Mouse (Mus musculus) kidney, postnatal 0 days (tissue): ENCODE data around the gene Ccl24. TPM values are rescaled to one million over a fixed set of nuclear protein-coding genes. Genes with fewer than 3 reads are reported as not detected.

Source experiments
- ATAC-seq: fragments of 200-750 bp; cut with Nextera tagmentation; replicated peaks from 2 replicates; pipeline ENCODE4 v1.8.0; 2017; ENCODE audit warnings: low read depth, moderate number of reproducible peaks, moderate TSS enrichment, moderate library complexity; ENCODE audit not compliant: low FRiP score
- DNase-seq: peaks from one replicate; pipeline ENCODE4 v3.0.0-alpha.2; 2016; ENCODE audit warnings: low spot score
- H3K27ac ChIP-seq: fragments of 300-500 bp; sonication (generic); 2 replicates; pipeline ENCODE4 v1.5.1; 2014; ENCODE audit warnings: mild to moderate bottlenecking
- H3K27me3 ChIP-seq: fragments of 300-500 bp; sonication (generic); 2 replicates; pipeline ENCODE4 v1.6.1; 2014; ENCODE audit warnings: low read length, mixed read lengths; ENCODE audit not compliant: insufficient read depth
- H3K36me3 ChIP-seq: fragments of 300-500 bp; sonication (generic); 2 replicates; pipeline ENCODE4 v1.6.1; 2014; ENCODE audit warnings: low read length, mixed read lengths; ENCODE audit not compliant: insufficient read depth
- H3K4me1 ChIP-seq: fragments of 300-500 bp; sonication (generic); replicated peaks from 2 replicates; pipeline ENCODE4 v1.6.1; 2014; ENCODE audit warnings: antibody characterized with exemption, low read length, mixed read lengths; ENCODE audit not compliant: insufficient read depth
- H3K4me2 ChIP-seq: fragments of 300-500 bp; sonication (generic); 2 replicates; pipeline ENCODE4 v1.6.1; 2014; ENCODE audit warnings: mild to moderate bottlenecking, low read length, moderate library complexity, mixed read lengths
- H3K4me3 ChIP-seq: fragments of 300-500 bp; sonication (generic); replicated peaks from 2 replicates; pipeline ENCODE4 v1.5.1; 2014; ENCODE audit warnings: low read depth, low read length
- H3K9ac ChIP-seq: fragments of 300-500 bp; sonication (generic); 2 replicates; pipeline ENCODE4 v1.6.1; 2014; ENCODE audit warnings: low read depth, low read length
- H3K9me3 ChIP-seq: fragments of 300-500 bp; sonication (generic); replicated peaks from 2 replicates; pipeline ENCODE4 v1.6.1; 2016; ENCODE audit warnings: low read length, inconsistent platforms, mixed read lengths
- CTCF ChIP-seq: IDR thresholded peaks from 2 replicates; pipeline ENCODE4 v1.5.1; 2016; ENCODE audit warnings: antibody characterized with exemption, low read depth, mild to moderate bottlenecking, moderate library complexity
- WGBS: fragments of 180-500 bp; shearing (Covaris S2); extraction: QIAGEN DNeasy Blood & Tissue Kit; methylation state at CpG from one replicate; pipeline ENCODE4 v1.1.7; 2014; 5-methylcytosine and 5-hydroxymethylcytosine counted together
- polyA plus RNA-seq: library from polyadenylated mRNA; unstranded; fragments of >200 nt; fragmentation: Nextera tagmentation; extraction: Ambion mirVana; gene quantifications from 2 replicates; pipeline ENCODE4 v1.2.1, GENCODE M21; 2015

The Ccl24 gene
- polyA plus RNA-seq, 1 experiment from 2014 or later, result 1.1 TPM

GRCm38 (mm10) chr5:135568698-135569097 is 4.2 kb downstream of the Ccl24 start:
- WGBS, result 48% methylated on average over 6 of the region's 6 CpGs
- ATAC-seq, result no peak
- no peaks in the 10 kb centered on the region for H3K36me3 ChIP-seq
- no peak overlapping the region for H3K4me2 ChIP-seq
- H3K27me3 ChIP-seq, result no peaks in the 10 kb centered on the region
- no peak for DNase-seq
- H3K9ac ChIP-seq, result no peak overlapping the region
- H3K4me1 ChIP-seq, result no peaks in the 10 kb centered on the region
- no peaks in the 10 kb centered on the region for H3K9me3 ChIP-seq
- no peak overlapping the region for H3K27ac ChIP-seq
- H3K4me3 ChIP-seq, result no peak overlapping the region
- no peak for TF ChIP-seq CTCF

GRCm38 (mm10) chr5:135567556-135568265 is 5.1 kb downstream of the Ccl24 start:
- 91% methylated on average over 6 of the region's 6 CpGs for WGBS
- no peaks in the 10 kb centered on the region for H3K27me3 ChIP-seq
- no peaks in the 10 kb centered on the region for H3K9me3 ChIP-seq
- no peak for ATAC-seq
- no peaks in the 10 kb centered on the region for H3K36me3 ChIP-seq
- no peak overlapping the region for H3K27ac ChIP-seq
- no peak for TF ChIP-seq CTCF
- no peaks in the 10 kb centered on the region for H3K4me1 ChIP-seq
- H3K4me3 ChIP-seq, result no peak overlapping the region
- no peak overlapping the region for H3K9ac ChIP-seq
- no peak overlapping the region for H3K4me2 ChIP-seq
- DNase-seq, result no peak

DNA sequence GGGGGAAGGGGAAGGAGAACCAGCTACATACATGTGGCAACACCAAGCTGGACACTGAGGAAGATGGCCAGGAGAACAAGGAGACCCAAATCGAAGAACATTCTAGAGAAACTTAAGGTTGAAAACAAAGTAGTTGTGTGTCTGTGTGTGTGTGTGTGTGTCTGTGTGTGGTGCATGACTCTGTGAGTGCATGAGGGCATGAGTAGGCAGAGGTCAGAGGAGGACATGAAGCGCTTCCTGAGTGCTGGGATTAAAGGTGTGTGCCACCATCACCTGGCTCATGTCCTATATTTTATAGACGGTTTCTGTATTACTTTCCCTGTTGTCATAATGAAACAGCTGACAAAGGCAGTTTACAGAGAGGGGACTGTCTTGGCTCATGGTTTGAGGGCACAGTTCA is 9.4 kb downstream of the Ccl24 start, which contains the start of gene Ccl26:
Gene Ccl26 (minus strand): TSS at position 101 of the 400 bp plus-strand sequence.
- no peak for ATAC-seq
- Histone ChIP-seq H3K9me3 (no peaks in the 10 kb centered on the region), H3K4me3 (no peak within 1 kb of the TSS), H3K4me2 (no peak within 1 kb of the TSS), H3K36me3 (no peaks in the 10 kb centered on the region), H3K4me1 (no peaks in the 10 kb centered on the region), H3K9ac (no peak within 1 kb of the TSS), H3K27me3 (no peaks in the 10 kb centered on the region), H3K27ac (no peak within 1 kb of the TSS)
- WGBS, result 83% methylated on average over 3 of the region's 3 CpGs
- DNase-seq, result no peak
- no peak for TF ChIP-seq CTCF

GRCm38 (mm10) chr5:135557671-135558070 is 15.2 kb downstream of the Ccl24 start:
- no peak overlapping the region for H3K9ac ChIP-seq
- no peak overlapping the region for H3K27ac ChIP-seq
- ATAC-seq (no peak), DNase-seq (no peak)
- no peaks in the 10 kb centered on the region for H3K36me3 ChIP-seq
- no peaks in the 10 kb centered on the region for H3K4me1 ChIP-seq
- no peaks in the 10 kb centered on the region for H3K27me3 ChIP-seq
- TF ChIP-seq CTCF, result no peak
- H3K4me2 ChIP-seq, result no peak overlapping the region
- H3K9me3 ChIP-seq, result no peaks in the 10 kb centered on the region
- H3K4me3 ChIP-seq, result no peak overlapping the region
- 75% methylated on average over 3 of the region's 3 CpGs for WGBS

GRCm38 (mm10) chr5:135557051-135557450 is 15.8 kb downstream of the Ccl24 start:
- Histone ChIP-seq H3K36me3 (no peaks in the 10 kb centered on the region), H3K4me1 (no peaks in the 10 kb centered on the region), H3K4me3 (no peak overlapping the region), H3K9me3 (no peaks in the 10 kb centered on the region), H3K4me2 (no peak overlapping the region), H3K9ac (no peak overlapping the region), H3K27ac (no peak overlapping the region), H3K27me3 (no peaks in the 10 kb centered on the region)
- DNase-seq (no peak), ATAC-seq (no peak)
- 18% methylated on average over 4 of the region's 4 CpGs for WGBS
- no peak for TF ChIP-seq CTCF

- Histone ChIP-seq H3K36me3 (no peaks in the 10 kb centered on the region), H3K9ac (no peak overlapping the region), H3K27ac (no peak overlapping the region), H3K4me3 (no peak overlapping the region), H3K4me2 (no peak overlapping the region), H3K27me3 (no peaks in the 10 kb centered on the region), H3K4me1 (no peaks in the 10 kb centered on the region), H3K9me3 (no peaks in the 10 kb centered on the region)
- no peak for TF ChIP-seq CTCF
- no peak for ATAC-seq
- no peak for DNase-seq
- WGBS, result 75% methylated on average over 4 of the region's 4 CpGs
Observed at GRCm38 (mm10) chr5:135556259-135556658, 16.6 kb downstream of the Ccl24 start.

DNA sequence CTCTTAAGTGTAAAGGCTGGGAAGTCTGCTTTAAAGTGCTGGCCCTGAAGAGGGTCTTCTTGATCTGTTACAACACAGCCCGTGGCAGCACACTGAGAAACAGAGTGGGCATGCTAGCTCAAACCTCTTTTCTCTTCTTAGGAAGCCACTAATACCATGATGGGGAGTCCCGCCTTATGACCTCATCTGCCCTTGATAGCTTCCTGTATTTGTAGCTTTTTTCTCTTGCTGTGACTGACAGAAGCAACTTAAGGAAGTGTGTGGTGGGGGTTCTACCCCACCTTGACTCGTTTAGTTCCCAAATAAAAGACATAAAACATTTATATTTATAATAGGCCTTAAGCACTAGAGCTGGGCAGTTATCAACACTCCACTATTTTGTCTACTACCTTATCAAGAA is 21.3 kb downstream of the Ccl24 start:
- H3K36me3 ChIP-seq, result no peaks in the 10 kb centered on the region
- DNase-seq, result no peak
- no peak overlapping the region for H3K4me3 ChIP-seq
- H3K27ac ChIP-seq, result no peak overlapping the region
- H3K27me3 ChIP-seq, result no peaks in the 10 kb centered on the region
- no peaks in the 10 kb centered on the region for H3K4me1 ChIP-seq
- no peaks in the 10 kb centered on the region for H3K9me3 ChIP-seq
- no peak overlapping the region for H3K4me2 ChIP-seq
- TF ChIP-seq CTCF, result no peak
- H3K9ac ChIP-seq, result no peak overlapping the region
- 68% methylated on average over 3 of the region's 3 CpGs for WGBS
- ATAC-seq, result no peak
